Mouse (Mus musculus): ENCODE measurements around the gene Mstn. TPM values are rescaled to one million over a fixed set of nuclear protein-coding genes. Genes with fewer than 3 reads are reported as not detected.

Gene Mstn
- total RNA-seq (2017): not detected in 3 replicates

DNA sequence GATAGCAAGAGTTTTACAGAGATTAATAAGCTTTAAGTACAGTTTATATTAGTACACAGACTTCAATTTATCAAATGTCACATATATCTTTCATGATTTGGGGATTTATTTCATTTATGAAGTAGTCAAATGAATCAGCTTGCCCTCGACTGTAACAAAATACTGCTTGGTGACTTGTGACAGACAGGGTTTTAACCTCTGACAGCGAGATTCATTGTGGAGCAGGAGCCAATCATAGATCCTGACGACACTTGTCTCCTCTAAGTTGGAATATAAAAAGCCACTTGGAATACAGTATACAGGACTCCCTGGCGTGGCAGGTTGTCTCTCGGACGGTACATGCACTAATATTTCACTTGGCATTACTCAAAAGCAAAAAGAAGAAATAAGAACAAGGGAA, at the start of gene Mstn:
Gene Mstn, plus strand, starts transcription at position 301 of the 400 bp plus-strand sequence.
- no peak for ATAC-seq (replicated peaks; ENCODE audit: insufficient number of reproducible peaks, low FRiP score, low TSS enrichment, poor library complexity, severe bottlenecking)

DNA sequence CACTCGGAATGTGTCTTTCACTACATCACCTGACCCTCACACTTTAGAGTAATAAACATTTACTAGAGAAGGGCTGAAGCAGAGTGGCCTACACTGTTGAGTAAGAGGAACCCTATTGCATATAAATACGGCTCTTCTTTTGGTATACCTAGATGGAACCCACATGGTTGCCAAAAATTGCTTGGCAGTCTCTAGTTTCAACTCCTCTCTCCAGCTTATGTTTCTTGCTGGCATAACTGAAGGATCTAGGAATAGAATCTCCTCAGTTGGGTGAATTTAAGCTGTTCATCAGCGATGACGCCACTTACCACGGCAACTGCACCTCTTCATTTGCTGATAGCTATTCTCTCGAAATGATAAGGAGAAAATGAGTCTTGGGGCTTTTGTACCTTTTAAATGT, 46.7 kb upstream of the Mstn start:
- no peak for ATAC-seq (replicated peaks; ENCODE audit: insufficient number of reproducible peaks, low FRiP score, low TSS enrichment, poor library complexity, severe bottlenecking)

DNA sequence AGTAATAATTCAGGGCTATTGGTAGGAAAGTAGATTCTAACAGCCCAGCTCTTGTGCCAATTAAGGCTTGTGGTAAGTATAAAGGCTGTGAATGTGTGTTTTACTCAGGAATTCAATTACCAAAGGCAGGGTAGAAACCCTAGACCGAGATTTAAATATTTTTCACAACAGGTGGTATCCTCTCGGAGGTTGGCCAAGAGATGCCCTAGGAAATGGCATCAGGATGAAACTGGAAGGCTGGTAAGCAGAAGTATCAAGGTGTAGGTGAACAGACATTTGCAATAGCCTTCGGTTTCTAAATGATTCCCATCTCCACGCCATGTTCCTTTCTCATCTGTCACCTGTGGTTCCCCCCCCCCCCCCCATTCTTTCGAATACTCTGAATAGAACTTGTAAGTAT, 45.8 kb upstream of the Mstn start:
- no peak for ATAC-seq (replicated peaks; ENCODE audit: insufficient number of reproducible peaks, low FRiP score, low TSS enrichment, poor library complexity, severe bottlenecking)

DNA sequence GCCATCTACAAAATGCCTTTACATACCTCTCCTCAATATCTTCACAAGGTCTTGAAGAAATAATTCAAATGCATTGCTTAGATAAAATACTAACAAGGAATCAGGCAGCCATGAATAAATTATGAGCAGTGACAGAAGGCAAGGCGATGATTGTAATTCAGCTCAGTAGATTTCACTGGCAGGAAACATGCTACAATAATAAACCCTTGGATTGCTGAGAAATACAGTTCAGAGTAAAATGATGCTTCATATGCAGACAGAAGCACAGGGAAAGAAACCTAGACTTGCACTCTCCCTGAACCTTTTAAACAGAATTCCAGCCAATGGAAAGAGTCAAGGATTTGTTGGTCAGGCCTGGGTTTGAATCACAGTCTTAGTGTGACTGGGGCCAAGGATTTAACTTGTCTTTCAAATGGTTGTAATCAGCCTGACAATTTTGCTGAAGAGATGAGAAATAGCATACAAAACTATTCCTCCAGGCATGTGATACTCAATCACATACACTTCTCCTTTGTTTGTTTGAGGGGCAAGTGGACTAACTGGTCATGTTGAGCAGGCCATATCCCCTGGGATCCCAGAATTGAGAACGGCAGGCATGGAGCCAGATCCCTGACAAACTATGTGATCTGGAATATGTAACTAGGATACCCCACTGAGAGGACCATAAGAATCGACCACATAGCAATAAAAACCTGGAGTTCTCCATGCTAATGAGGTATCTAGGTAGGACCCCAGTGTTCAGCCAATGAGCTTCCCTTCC, 42.5 kb upstream of the Mstn start:
- no peak for ATAC-seq (replicated peaks; ENCODE audit: insufficient number of reproducible peaks, low FRiP score, low TSS enrichment, poor library complexity, severe bottlenecking)

DNA sequence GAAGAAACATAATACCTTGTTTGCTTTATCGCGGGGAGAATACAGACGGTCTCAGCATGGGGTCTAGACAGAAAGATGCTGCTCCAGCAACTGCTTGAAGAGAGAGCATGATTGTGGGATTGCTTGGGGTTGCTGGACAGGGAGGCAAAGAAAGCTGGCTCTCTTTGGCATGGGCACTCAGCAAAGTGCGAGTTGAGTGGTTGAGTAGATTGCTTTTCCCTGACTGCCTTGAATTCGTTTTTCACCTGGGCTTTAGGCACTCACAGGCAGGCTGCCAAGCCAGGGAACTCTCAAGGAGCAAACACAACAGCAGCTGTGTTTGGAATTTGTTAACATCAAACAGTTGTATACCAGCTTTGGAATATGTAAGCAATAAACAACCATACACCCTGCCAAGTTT, 41.4 kb upstream of the Mstn start, which contains the start of gene 1700019D03Rik:
Gene 1700019D03Rik, minus strand, starts transcription at position 101 of the 400 bp plus-strand sequence.
- no peak for ATAC-seq (replicated peaks; ENCODE audit: insufficient number of reproducible peaks, low FRiP score, low TSS enrichment, poor library complexity, severe bottlenecking)

DNA sequence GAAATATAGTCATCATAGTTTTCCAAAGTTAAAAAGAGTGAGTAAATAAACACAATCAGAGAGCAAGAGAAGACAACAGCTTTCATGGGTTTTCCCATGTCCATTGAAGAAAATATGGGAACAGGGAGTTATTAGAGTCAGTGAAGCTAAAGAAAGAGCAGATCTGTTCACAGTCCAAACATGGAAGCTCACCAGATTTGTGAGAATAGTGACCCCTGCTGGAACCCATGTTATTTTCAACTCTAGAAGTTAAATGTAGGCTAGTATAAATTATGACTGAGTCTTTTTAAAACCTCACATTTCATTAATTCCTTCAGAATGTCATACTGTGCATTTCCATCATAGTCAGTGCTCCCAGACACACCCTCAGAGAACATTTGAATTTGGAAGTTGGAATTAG, 28.9 kb upstream of the Mstn start:
- no peak for ATAC-seq (replicated peaks; ENCODE audit: insufficient number of reproducible peaks, low FRiP score, low TSS enrichment, poor library complexity, severe bottlenecking)

DNA sequence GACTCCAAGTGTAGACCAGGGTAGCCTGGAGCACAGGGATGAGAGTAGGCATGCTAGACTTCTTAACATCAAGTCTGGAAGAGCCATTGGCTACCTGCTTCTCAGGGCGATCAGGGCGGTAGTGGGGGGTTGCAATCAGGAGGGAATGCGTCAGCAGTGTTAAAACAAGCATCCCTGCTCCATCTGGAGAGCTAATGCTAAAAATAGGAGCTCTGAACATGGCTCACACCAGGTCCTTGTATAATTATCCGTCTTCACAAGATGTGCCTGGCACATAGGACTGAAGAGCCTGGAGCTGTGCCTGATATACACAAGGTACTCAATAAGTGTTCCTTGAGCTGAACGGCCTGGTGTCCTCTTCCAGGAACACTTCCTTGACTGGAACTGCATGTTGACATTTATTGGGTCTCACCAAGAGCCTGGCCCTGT, 24.0 kb upstream of the Mstn start:
- ATAC-seq (replicated peaks; ENCODE audit: insufficient number of reproducible peaks, low FRiP score, low TSS enrichment, poor library complexity, severe bottlenecking): no peak

DNA sequence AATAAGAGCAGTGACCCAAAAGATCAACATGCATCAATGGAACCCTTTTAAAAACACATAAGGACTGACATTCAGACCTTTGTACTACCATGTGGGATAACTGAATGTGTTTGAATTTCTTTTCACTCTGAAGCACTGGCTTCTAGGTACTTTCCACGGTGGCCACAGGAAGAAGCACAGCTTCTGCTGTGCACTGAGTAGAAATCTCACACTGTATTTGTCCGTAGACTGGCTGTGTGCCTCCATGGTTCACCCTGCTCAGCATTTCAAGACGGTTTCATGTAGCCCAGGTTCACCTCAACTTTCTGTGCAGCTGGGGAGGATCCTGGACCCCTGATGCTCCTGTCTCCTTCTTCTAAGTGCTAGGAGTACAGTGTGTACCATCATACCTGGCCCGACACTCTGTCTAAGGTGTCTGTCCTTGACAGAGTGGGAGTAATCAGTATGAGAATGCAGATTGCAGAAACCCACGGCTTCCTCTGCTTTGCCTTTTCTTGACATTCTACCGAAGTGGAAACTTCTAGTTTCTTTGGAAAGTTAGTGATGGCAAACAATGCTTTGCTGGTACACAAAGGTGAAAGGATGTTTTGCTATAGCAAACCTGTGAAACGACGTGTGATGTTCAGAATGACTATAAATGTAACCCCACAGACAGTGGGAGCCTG, 11.5 kb upstream of the Mstn start:
- ATAC-seq (replicated peaks; ENCODE audit: insufficient number of reproducible peaks, low FRiP score, low TSS enrichment, poor library complexity, severe bottlenecking): no peak

DNA sequence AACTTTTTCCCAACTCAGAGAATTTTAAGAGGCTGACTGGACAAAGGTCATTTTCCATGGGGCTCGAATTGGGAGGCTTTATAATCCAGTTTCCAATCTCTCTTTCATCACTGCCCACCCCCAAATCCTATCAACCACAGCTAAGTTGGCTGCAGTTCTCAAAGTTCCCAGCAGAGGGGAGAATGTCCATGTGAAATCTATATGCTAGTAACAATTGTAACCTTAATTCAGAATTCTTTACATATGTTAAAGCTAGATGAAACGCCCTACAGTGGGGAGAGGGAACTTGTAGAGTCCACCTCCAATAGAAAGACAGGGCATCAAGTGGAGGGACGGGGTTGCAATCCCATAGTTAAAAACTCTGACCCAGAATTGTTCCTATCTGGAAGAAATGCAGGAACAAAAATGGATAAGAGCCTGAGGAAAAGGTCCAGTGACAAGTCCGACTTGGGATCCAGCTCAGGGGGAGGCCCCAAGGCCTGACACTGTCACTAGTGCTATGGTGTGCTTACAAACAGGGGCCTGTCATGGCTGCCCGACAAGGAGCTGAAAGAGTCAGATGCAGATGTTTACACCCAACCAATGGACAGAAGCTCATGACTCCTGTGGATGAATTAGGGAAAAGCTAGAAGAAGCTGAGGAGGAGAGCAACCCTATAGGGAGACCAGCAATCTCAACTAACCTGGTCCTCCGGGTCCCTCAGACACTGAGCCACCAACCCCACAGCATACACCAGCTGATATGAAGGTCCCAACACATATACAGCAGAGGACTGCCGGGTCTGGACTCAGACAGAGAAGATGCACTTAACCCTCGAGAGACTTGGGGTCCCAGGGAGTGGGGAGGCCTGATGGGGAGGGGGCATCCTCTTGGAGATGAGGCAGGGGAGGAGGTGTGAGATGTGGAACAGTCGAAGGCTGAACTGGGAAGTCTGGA, 8.1 kb upstream of the Mstn start:
- no peak for ATAC-seq (replicated peaks; ENCODE audit: insufficient number of reproducible peaks, low FRiP score, low TSS enrichment, poor library complexity, severe bottlenecking)

DNA sequence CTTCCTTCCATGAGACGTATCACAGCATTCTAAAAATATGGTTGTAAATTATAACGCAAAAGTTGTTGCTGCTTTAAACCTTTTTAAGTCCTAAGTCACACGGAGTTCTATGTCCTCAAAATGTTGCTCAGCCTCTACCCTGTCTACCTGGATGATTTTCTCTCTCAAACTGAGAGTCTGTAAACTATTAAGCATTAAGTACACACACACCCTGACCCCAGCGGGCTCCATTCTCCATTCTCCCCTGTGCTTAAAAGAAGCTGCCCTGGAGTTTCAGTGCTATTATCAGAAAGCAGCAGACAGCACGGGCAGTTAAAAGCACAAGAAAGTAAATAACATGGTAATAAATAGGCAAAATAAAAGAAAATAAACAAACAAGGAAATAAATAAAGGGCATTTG, 2.3 kb upstream of the Mstn start:
- no peak for ATAC-seq (replicated peaks; ENCODE audit: insufficient number of reproducible peaks, low FRiP score, low TSS enrichment, poor library complexity, severe bottlenecking)

DNA sequence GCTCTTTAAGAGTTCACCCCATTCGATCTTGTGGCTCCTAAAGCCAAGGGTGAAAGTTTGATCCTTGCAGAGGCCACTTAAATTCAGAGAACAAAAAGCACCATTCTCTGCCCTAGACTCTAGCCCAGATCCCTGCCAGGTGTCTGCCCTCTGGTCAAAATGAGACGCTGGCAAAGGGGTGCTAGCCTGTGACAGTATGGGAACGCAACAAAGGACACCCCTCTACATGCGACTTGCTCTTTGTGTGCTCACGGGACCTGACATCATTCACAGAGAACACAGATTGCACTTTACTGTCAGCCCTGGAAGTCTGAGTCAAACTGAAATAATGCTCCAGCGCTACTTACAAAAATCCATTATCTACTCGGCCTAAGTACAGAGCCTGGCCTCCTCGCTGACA, 941 bp upstream of the Mstn start:
- ATAC-seq (replicated peaks; ENCODE audit: insufficient number of reproducible peaks, low FRiP score, low TSS enrichment, poor library complexity, severe bottlenecking): no peak

DNA sequence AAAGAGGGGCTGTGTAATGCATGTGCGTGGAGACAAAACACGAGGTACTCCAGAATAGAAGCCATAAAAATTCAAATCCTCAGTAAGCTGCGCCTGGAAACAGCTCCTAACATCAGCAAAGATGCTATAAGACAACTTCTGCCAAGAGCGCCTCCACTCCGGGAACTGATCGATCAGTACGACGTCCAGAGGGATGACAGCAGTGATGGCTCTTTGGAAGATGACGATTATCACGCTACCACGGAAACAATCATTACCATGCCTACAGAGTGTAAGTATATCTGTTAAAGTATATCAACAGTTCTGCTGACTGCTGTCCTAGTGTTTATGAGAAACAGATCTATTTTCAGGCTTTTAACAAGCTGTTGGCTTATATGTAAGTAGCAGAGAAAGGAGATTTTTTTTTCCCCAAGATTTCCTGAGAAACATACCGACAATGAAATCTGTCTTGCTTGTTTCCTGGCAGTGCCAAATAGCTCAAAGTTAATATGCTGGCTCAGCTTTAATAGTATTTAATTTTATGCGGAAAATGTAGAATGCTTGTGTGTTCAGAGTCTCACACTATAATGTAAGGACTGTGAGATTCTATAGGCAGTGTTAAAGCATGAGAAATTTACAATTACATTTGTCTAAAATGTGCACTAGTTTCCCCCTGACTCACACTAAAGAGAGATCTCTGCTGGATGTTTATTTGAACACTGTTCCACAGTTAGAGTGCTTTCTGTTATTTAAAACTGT, 600 bp downstream of the Mstn start:
- no peak for ATAC-seq (replicated peaks; ENCODE audit: insufficient number of reproducible peaks, low FRiP score, low TSS enrichment, poor library complexity, severe bottlenecking)

DNA sequence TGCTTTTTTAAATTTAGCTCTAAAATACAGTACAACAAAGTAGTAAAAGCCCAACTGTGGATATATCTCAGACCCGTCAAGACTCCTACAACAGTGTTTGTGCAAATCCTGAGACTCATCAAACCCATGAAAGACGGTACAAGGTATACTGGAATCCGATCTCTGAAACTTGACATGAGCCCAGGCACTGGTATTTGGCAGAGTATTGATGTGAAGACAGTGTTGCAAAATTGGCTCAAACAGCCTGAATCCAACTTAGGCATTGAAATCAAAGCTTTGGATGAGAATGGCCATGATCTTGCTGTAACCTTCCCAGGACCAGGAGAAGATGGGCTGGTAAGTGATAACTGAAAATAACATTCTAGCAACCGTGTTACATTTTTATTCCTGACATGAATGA, 2.5 kb downstream of the Mstn start:
- ATAC-seq (replicated peaks; ENCODE audit: insufficient number of reproducible peaks, low FRiP score, low TSS enrichment, poor library complexity, severe bottlenecking): no peak

DNA sequence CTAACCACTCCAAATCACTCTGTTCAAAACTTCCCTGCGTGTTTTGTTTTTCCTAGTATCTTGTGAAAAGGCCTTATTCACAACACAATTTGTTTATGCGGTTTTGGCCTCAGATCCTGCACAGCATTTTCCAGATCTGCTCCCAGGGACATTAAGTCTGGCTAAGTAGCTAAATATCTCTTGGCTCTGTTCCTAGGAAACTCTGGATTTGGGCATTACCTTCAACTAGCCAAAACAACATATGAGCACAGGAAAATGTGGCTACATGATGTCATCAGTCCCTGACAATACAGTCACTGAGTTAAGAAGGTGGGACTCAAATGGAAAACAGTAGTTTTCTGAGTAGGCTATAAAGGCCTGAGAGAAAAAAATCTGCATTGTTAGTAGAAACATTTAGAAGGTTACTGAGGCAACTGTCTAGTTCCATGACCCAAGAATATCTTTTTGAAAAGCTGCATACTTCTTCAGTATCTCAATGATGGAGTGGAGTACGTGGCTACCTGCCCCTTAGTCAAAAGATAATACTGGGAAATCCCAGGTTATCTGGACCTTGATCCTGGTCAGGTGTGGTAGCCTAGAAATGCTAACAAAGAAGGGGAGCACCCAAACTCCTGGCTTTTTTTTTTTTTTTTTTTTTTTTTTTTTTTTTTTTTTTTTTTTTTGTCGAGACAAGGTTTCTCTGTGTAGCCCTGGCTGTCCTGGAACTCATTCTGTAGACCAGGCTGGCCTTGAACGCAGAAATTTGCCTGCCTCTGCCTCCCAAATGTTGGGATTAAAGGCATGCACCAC, 8.5 kb downstream of the Mstn start:
- ATAC-seq (replicated peaks; ENCODE audit: insufficient number of reproducible peaks, low FRiP score, low TSS enrichment, poor library complexity, severe bottlenecking): no peak

DNA sequence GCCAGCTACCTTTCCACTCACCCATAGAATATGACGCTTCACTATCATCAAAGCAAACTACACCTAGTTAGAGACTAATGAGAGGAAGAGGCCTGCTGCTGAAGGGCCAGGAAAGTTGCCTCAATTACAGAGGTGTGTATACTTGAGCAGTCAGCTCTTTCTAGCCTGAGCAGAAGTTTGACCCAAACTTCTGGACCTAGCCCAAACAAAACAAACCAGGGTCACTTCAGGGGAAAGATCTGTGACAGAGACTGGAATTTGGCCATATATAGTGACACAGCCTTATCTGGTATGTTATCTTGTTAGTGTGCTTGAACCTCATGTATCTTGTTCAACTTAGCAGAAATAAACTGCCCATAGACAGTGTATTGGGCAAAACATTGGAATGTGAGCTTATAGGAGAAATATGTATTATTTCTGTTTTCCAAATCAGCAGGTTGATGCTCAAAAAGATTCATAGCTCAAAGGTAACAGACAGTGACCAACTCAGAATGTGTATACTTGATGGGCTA, 9.3 kb downstream of the Mstn start:
- no peak for ATAC-seq (replicated peaks; ENCODE audit: insufficient number of reproducible peaks, low FRiP score, low TSS enrichment, poor library complexity, severe bottlenecking)

DNA sequence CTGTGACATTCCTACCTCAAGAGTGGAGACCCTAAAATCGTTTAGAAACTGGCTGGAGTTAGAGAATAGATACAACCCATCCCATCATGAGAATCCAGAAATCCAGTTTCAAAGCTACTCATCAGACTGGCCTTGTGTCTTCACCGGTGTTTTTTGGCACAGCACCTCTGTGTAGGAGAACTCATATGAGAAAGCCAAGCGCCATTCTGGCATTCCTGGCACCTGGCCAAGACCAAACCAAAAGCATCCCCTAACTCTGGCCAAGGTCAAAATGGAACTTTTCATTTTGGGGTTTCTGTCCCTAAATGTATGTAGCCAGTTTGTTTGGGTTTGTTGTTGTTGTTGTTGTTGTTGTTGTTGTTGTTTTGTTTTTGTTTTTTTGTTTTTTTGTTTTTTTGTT, 15.2 kb downstream of the Mstn start:
- ATAC-seq (replicated peaks; ENCODE audit: insufficient number of reproducible peaks, low FRiP score, low TSS enrichment, poor library complexity, severe bottlenecking): no peak

DNA sequence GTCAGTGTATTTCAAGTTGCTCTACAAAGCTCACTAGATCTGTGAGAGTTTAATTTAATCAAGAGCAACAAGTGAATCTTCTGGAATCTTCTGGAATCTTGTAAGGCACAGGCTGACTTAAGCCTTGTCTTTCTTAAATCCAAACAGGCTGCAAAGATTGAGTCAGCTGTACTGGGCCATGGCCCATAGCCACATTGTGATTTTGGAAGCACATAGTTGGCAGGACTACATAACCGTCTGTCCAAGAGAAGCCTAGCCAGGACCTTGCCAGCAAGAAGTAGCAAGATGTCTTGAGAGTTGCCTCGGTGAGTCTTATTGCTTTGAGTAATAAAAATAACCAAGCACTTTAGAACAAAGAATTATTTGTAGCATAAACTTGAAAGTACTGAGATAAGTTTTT, 18.4 kb downstream of the Mstn start:
- ATAC-seq (replicated peaks; ENCODE audit: insufficient number of reproducible peaks, low FRiP score, low TSS enrichment, poor library complexity, severe bottlenecking): no peak

DNA sequence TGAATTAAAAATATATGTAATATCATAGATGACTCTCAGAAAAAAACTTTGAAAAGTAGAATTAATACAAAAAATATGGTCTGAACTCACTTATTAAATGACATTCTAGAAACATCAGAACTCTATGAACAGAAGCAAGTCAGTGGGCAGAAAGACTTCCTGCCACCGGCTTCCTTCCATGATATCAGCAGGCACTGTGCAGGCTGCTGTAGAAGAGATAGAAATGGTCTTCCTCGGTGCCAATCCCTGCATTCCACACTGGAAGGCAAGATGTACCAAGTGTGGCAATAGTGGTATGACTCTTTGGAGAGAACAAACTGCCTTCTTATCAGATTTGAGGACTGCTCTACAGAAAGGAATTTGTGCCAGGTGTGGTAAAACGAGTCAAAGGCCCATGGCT, 19.2 kb downstream of the Mstn start:
- no peak for ATAC-seq (replicated peaks; ENCODE audit: insufficient number of reproducible peaks, low FRiP score, low TSS enrichment, poor library complexity, severe bottlenecking)
